Mouse (Mus musculus): Measurements from ENCODE around the gene Ptprj.

Ptprj gene

DNA sequence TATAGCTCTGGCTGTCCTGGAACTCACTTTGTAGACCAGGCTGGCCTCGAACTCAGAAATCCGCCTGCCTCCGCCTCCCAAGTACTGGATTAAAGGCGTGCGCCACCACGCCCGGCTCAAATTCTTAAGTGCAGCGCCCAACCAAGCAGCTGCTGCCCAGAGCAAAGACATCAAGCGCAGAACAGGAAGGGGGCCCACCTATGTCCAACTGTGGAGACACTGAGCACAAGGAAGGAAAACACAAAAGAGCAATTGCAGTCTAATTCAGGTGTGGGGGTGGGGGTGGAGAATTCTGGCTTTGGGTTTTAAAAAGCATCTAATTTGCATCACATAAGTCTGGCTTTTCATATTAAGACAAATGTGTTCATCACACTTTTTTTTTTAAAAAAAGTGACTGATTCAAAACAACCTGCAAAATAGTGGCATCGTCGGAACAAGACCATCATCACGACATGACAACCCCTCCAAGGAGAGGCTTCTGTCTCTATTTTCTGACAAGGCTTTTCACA lies 20.7 kb downstream of the Ptprj start:
- DNase-seq (ENCODE audit: low spot score in 2 of 2), result no peak

DNA sequence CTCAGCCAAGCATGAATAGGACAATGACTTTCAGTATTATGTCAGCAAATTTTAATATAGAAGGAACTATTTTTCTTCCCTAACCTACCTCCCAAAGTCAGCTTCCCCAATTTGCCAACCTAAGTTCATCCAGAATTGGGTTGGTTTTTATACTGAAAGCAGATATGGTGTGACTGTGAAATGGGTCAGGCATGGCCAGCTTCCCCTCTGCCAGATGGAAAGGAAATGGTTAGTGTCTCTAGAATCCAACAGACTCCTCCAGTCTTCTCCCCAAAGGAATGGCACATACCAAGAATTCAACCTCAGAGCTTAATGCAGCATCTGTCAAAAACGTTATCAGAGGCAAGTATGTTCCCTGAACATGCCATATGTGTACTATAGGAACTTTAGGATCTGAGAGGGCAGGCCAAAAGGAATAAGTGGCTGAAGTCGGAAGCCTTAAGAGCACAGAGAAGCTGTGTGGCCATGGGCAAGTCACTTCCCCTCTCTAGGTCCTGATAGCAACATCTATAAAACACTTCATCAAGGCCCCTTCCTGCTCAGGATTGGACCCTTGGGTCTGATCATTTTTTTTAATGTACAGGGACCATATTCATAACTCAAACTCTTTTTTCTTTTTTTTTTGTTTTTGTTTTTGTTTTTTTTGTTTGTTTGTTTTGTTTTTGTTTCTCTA lies 21.3 kb downstream of the Ptprj start:
- DNase-seq (ENCODE audit: low spot score in 2 of 2), result no peak

DNA sequence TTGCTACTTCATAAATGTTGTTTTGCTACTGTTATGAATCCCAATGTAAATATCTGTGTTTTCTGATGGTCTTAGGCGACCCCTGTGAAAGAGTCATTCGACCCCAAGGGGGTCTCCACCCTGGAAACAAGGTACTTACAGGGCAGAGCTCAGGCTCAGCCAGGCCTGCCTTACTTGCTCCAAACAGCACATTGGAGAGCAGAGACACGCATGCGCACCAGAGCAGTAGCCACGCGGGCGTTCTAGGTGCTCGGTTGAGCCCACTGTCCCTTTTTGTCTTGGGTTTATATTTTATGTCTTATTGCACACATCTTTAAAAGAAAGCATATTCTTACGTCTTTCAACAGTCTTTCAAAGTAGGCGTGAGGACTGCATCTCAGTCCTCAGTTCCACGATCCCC lies 22.1 kb downstream of the Ptprj start:
- no peak for DNase-seq (ENCODE audit: low spot score in 2 of 2)

DNA sequence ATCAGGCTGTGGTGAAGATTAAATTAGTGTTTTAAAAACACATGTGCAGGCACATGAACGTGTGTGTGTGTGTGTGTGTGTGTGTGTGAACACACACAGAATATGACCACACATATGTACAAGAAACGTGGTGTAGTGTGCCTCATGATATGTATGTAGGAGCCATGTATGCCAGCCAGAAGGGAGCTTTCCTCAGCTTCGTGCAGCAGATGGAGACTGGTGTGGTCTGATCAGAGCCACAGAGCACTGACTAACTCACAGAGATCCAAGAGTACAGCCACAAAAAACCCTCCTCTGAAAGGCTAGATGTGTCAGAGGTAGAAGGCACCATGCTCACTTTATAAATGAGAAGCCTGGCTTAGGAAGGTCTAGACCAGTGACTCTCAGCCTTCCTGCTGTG lies 22.5 kb downstream of the Ptprj start:
- DNase-seq (ENCODE audit: low spot score in 2 of 2), result no peak

DNA sequence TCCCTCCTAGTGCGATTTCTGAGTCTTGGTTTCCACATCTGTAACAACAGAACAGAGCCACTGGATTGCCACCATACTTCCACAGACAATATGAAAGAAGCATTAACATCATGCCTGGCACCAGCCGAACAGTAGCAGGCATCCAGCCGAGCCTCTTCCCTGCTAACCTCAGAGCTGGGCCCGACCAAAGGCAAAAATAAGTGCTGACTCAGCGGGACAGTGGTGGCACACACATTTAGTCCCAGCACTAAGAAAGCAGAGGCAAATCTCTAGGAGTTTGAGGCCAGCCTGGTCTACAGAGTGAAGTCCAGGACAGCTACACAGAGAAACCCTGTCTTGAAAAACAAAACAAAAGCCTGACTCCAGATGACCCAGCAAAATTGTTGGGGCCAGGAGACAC lies 24.7 kb downstream of the Ptprj start:
- no peak for DNase-seq (ENCODE audit: low spot score in 2 of 2)

DNA sequence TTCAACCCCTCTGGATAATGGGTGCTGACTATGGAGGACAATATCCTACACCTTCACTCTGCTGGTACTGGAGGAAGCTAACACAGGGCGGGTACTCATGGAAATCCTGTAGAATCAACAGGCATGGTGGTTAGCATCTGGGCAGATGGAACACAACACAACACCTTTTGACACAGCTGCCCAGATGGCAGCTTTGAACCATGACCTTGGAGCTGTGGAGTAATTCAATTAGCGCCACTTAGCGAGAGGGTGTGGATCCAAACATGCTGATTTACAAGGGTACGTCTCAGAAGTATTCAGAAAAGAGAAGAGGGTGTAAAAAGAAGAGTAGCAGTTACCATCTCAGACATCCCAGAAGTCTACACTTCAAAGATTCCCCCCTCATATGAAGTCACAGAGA lies 25.6 kb downstream of the Ptprj start:
- DNase-seq (ENCODE audit: low spot score in 2 of 2), result no peak

DNA sequence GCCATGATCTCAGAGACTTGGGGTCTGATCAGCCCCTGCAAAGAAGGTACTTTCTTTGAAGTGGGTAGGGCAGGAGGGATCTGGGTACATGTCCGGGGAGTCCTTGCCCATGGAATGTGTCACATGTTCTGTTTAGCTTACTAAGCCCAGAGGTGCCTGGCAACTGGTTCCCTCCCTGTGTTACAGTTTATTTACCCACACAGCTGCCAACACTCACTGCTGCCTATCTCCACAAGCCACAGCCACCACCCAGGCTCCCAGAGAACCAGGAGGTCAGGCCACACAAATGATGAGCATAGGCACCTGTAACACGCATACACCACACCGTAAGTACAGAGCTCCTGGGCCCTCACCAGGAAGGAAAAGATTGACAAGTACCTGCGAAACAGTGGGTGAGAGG lies 26.6 kb downstream of the Ptprj start:
- DNase-seq (ENCODE audit: low spot score in 2 of 2), result no peak

DNA sequence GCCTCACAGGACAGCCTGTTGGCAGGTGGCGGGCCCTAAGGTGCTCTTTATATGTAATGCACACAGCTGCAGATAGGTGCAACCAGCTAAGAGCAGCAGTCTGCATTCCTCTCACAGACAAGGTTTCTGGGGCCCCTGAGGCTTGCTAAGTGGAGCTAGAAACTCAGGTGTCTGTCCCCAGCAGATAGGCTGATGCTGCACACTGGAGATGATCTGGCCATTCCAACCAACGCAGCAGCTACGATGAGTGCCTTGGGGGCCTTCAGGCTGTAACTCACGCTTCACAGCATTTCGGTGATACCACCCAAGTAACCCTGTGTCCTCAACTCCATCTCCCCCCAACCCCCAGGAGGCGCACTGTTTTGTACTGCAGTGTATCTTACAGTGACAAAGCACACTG lies 29.8 kb downstream of the Ptprj start:
- DNase-seq (ENCODE audit: low spot score in 2 of 2), result no peak

DNA sequence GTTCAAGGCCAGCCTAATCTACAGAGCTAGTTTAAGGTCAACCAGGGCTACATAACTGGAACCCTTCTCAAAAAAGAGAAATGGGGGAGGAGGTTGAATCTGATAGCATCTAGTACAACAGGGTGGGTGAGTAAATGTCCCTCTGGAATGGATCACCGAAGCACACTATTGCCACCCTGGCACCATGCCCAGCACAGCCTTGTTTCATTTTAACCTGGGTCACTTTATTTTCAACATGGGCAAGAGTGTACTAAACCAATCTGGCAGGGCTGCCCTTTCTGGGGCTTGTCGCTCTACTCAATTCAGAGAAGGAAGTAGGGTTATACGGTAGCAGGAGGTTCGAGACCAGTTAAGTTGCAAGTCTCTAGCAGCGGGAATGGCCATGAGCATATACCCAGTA lies 31.9 kb downstream of the Ptprj start:
- DNase-seq (ENCODE audit: low spot score in 2 of 2), result no peak

DNA sequence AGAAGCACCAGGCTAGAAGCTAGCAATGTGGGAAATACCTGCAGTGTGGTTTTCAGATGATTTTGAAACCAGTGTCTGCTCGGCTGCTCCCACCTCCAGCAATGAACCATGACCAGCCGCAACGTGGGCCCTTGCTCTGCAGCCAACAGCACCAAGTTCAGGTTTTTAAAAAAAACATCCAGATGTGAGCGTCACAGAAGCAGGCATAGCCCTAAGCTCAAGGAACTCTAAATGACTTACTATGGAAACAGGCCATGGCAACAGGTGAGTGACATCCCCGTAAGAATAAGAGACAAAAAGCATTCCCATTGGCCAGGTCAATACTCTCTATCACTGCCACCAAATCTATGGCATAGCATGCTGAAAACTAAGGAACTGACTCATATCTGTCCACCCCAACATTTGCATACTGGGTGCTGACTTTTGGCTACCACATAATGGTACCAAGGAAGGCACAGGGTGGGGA lies 33.3 kb downstream of the Ptprj start:
- DNase-seq (ENCODE audit: low spot score in 2 of 2), result no peak

DNA sequence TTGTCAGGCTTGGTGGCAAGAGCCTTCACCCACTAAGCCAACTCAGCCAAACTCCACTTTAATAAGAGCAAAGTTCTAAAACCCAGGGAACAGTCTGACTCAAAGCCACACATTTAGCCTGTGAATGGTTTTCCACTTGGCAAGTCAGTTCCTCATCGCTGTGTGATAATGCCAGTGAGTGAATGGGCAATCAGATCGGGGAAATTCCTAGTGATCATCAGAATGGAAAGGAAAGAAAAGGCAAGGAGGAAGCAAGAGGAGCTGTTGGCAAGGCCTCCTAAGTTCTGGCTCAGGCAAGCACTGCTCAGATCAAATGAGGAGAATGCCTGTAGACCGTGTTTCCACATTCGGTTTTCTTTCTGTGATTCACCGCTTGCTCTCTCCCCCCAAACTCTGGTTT lies 35.2 kb downstream of the Ptprj start:
- DNase-seq (ENCODE audit: low spot score in 2 of 2), result no peak

DNA sequence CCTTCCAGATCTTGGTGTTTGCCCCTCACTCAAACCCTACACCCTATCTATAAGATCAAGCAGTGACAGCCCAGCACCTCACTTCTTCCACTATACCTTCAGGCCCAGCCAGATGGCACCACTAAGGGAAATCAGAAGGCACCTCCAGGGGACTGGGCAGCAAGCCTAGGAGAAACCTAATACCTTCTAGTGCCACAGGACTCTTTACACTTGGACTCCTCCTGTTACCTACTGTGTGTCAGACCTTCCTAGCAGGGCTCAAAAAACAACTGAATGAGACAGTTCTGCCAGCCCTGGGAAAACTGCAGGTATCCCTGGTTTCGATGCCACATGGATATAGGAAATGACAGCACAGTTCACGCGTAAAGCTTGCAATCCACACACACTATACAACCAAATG lies 36.5 kb downstream of the Ptprj start:
- peak in 1 of 2 experiments; percentile 31 for DNase-seq (ENCODE audit: low spot score in 2 of 2)

DNA sequence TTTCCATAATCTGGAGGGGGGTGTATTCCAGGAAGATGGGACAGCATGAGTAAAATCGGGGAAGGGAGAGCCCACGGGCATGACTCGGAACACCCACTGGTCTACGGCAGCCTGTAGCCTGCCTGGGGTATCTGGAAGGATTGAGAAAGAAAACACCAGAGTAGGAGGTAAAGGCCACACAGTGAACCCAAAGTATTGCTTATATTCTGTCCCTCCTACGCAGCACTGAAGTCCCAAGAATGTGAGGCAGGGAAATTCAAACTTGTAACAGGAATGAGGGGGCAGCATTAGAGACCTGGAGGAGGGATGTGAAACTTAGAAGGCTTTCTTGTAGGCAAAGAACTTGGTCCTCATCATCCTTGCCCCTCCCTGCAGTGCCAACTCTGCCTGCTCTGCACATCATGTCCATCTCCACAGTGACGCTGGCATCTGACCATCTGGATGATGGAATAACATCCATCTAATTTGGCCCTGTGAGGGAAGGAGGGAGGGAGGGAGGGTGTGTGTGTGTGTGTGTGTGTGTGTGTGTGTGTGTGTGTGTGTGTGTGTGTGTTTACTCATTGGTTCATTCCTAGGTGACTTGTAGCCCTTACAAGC lies 37.2 kb downstream of the Ptprj start:
- DNase-seq (ENCODE audit: low spot score in 2 of 2), result no peak

DNA sequence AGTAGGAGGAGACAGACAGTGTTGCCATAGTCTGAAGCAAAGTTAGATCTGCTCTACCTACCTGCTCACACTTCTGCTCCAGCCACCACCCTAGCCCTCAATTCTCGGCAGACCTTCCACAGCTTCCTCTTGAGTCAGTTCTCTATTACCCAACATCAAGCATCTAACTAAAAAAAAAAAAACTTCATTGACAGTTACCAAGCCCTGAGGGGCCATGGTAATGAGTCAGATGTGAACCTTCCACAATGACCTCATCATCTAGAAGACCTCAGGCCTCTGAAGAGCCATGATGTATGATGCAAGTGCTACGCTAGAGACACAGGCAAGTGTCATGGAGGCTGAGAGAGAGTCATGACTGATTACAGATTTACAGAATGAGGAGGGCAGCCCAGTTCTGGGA lies 37.8 kb downstream of the Ptprj start:
- DNase-seq (ENCODE audit: low spot score in 2 of 2), result no peak

DNA sequence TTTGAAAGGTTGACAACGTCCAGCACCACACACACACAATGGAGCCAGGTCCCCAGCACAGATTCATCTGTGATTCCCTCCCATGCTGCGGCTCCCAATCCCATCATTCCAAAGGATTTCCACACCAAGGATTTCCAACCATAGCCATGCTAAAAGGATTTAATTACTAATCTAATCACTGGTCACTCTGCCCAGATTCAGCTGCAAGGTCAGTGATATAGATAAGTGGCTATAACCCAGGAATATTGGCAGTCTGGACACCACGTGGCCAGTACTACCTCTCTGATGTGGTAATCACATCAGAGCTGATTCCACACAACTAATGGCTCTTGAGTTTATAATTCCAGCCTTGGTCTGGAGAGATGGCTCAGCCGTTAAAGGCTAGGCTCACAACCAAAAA lies 41.2 kb downstream of the Ptprj start:
- DNase-seq (ENCODE audit: low spot score in 2 of 2), result no peak

DNA sequence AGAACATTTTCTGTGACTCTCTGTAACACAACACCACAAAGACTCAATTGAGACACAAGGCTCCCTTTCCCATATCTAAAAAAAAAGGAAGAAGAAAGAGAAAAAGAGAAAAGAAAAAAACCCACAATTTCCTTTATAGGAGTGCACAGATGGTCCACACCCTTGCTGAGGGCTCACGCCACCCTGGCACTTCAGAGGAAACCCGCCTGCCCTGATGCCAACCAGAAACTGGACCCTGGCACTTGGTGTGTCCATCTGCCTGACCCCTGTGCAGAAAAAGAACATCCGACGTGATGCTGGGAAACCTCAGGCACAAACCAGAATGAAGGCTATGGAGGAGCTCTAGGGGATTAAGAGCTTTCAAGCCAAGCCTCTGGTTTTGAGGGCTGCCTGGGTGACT lies 43.2 kb downstream of the Ptprj start:
- no peak for DNase-seq (ENCODE audit: low spot score in 2 of 2)

DNA sequence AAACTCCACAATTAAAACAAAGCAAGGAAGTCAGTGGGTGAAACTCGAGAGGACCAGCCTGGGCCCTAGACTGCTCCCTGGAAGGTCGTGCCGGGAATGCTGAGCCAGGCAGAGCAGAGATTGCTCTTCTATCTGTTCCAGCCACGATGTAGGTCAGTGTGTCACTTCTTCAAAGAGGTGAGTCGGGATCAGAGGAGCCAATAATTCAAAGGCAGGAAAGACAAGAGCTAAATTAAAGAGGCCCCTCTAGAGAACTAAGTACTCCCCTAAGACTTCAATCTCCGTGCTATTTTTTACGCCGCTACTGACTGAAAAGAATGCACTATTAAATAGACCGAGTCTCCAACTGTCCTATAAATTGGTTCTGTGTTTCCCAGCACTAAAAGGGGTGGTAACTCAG lies 43.9 kb downstream of the Ptprj start:
- no peak for DNase-seq (ENCODE audit: low spot score in 2 of 2)

DNA sequence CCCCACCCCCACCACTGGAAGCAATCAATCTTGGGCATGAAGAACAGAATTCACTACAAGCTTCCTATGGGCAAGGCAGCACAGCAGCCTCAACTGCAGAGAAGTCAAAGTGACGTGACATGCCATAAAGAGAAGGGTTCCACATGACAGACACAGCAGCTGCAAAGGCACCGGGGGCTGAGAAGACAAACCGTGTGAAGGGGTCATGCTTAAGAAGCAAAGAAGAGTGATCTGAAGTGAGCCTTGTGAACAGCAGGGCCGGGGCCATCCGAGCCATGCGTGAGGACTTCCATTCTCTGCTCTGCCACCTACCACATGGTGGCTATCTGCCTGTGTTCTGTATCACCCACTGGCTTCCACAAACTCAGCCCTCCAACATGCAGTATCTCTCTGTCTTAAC lies 45.7 kb downstream of the Ptprj start:
- DNase-seq (ENCODE audit: low spot score in 2 of 2), result no peak

DNA sequence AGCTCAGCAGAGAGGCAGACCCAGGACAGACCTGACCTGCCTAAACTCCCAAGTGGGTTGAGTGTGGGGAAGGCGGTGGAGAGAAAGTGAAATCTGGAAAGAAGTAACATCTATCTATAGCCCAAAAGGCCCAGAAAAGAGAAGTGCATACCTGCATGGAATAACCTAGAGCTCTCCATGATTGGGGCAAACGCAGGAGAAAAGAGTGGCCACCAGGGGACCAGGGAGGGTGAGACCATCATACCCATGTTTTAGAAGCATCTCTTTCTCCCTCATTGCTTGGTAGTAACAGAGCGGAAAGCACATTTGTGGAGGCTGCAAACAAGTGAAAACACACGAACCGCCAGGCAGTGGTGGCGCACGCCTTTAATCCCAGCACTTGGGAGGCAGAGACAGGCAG lies 46.5 kb downstream of the Ptprj start:
- DNase-seq (ENCODE audit: low spot score in 2 of 2), result no peak

DNA sequence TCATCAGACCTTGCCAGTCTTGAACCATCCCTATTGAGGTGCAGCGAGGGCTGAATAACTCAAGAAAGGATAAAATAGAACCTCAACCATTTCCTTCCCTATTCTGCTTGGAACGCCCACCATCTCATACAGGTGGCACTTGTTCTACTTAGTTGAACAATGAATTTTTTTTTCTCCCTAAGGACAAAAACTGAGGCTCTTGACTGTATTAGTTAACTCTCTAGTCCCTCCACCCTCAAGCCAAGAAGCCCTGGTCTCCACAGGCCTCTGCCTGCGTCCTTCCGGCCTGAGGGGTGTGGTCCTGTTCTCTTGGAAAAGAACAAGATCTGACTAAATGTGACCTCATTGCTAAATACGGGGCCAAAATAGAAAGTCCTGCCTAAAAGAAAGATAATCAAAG lies 48.4 kb downstream of the Ptprj start:
- no peak for DNase-seq (ENCODE audit: low spot score in 2 of 2)

DNA sequence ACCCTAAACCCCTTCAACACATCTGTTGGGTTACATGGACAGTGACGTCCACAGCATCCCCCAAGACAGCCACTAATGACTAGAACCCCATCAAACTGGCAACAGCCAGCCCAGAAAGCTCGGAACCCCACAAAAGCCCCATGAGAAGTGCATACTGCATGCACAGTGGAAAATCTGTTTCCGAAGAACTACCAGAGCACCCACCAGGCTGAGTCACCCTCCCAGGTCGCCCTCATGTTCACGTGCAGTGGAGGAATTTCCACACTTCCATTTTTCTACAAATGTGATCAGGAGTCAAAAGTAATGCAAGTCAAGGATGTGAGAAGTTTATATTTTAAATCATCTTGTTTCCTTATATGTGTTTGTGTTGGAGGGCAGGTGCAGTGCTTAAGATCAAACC lies 52.3 kb downstream of the Ptprj start:
- DNase-seq (ENCODE audit: low spot score in 2 of 2), result no peak

DNA sequence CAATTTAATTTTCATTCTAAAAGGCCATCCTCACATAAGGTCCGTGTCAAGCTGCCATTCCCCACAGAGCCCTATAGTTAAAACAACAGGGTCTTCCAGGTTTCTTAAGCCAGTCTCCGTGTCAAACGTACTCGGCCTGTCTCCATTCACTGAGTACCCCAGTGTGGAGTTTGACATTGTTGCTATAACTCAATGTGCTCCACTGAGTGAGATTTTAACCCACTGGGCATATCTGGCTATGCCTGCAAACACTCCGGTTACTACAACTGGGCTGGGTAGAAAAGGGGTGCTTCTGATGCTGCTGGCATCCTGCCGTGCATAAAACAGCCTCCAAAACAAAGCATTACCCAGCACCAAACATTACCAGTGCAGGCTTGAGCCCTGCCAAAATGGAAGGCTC lies 53.5 kb downstream of the Ptprj start:
- DNase-seq (ENCODE audit: low spot score in 2 of 2), result no peak

DNA sequence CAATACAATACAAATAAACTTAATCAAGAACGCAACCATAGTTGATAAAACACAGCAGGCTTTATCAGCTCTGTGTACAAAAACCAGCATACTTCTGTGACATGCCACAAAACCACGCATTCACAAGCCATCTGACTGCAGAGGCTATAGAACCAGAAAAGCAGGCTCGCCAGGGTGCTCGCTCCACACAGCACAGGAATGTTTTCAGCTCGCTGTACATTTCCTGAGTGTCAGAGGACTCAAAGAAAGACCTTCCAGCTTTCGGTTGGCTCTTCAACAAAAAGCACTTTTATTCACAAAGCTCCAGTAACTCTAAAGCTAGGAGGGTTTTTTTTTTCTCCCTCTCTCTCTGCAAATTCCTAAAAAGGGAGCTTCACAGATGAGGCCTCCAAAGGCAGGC lies 53.9 kb downstream of the Ptprj start:
- DNase-seq (ENCODE audit: low spot score in 2 of 2), result no peak

DNA sequence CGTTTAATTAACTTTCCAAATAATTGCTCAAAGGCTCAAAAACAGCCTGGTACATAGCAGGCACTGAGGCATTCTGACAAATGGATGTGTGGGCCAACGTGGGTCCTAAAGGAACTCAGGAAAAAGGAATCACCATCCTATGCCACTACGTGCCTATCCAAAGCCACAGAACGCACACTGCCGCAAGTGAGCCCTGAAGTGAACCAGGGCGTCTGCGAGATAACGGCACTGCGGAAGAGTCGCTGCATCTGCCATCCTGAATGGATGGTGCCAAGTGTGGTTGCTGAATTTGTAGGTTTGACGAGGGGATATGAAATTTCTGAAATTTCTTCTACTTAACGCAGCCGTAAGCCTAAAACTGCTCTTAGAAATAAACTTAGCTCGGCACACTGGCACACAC lies 54.6 kb downstream of the Ptprj start:
- no peak for DNase-seq (ENCODE audit: low spot score in 2 of 2)
